Mouse (Mus musculus): ENCODE data around the gene Srsf3.

Srsf3 gene

GRCm38 (mm10) chr17:29046863-29047262 lies 14.4 kb downstream of the Srsf3 start:
- DNase-seq, result no peak

- no peak for DNase-seq
These were observed 15.5 kb downstream of the Srsf3 start for GRCm38 (mm10) chr17:29047697-29048514.

GRCm38 (mm10) chr17:29048748-29049507 lies 16.5 kb downstream of the Srsf3 start:
- DNase-seq, result peak; percentile 86

GRCm38 (mm10) chr17:29049508-29049889 lies 17.1 kb downstream of the Srsf3 start:
- DNase-seq, result no peak

GRCm38 (mm10) chr17:29049923-29050322 lies 17.5 kb downstream of the Srsf3 start:
- DNase-seq, result no peak

- DNase-seq, result no peak
These were observed 18.4 kb downstream of the Srsf3 start for GRCm38 (mm10) chr17:29050791-29051190.

- no peak for DNase-seq
These were observed 20.6 kb downstream of the Srsf3 start for GRCm38 (mm10) chr17:29053067-29053466.

GRCm38 (mm10) chr17:29053841-29054240 lies 21.4 kb downstream of the Srsf3 start:
- DNase-seq, result no peak

- DNase-seq, result no peak
These were observed 22.0 kb downstream of the Srsf3 start for GRCm38 (mm10) chr17:29054429-29054828.

GRCm38 (mm10) chr17:29055586-29055985 lies 23.2 kb downstream of the Srsf3 start:
- DNase-seq, result no peak

- DNase-seq, result no peak
These were observed 23.8 kb downstream of the Srsf3 start for GRCm38 (mm10) chr17:29056207-29056606.

GRCm38 (mm10) chr17:29056699-29057151 lies 24.3 kb downstream of the Srsf3 start:
- peak; percentile 76 for DNase-seq

- no peak for DNase-seq
These were observed 25.0 kb downstream of the Srsf3 start for GRCm38 (mm10) chr17:29057361-29057890.

GRCm38 (mm10) chr17:29057961-29058360 lies 25.5 kb downstream of the Srsf3 start:
- DNase-seq, result peak; percentile 48

- DNase-seq, result peak; percentile 22
These were observed 26.1 kb downstream of the Srsf3 start for GRCm38 (mm10) chr17:29058487-29058886.

- DNase-seq, result no peak
These were observed 27.2 kb downstream of the Srsf3 start for GRCm38 (mm10) chr17:29059581-29059980.

GRCm38 (mm10) chr17:29060946-29061345 lies 28.5 kb downstream of the Srsf3 start:
- no peak for DNase-seq

GRCm38 (mm10) chr17:29062119-29063035 lies 29.9 kb downstream of the Srsf3 start:
- DNase-seq, result no peak

- no peak for DNase-seq
These were observed 30.9 kb downstream of the Srsf3 start for GRCm38 (mm10) chr17:29063121-29063987.

- DNase-seq, result no peak
These were observed 31.5 kb downstream of the Srsf3 start for GRCm38 (mm10) chr17:29063988-29064285.

GRCm38 (mm10) chr17:29065245-29065940 lies 33.0 kb downstream of the Srsf3 start:
- no peak for DNase-seq
